Mouse (Mus musculus) embryo, embryonic 11.5 days (tissue): Measurements from ENCODE around the gene Vmn2r57.
"Not testable (repeated sequence)": the region's sequence is repeated elsewhere in the genome, so short reads cannot be mapped to it uniquely, and the experiment has no call there.

Source experiments
- DNase-seq: peaks from one replicate; pipeline ENCODE4 v3.0.0-alpha.2; 2012; ENCODE audit warnings: low read depth, low spot score

The Vmn2r57 gene

GRCm38 (mm10) chr7:41448596-41448995, at the start of gene Vmn2r57:
Vmn2r57 (minus strand) TSS chr7:41448696.
- DNase-seq: not testable (repeated sequence)

DNA sequence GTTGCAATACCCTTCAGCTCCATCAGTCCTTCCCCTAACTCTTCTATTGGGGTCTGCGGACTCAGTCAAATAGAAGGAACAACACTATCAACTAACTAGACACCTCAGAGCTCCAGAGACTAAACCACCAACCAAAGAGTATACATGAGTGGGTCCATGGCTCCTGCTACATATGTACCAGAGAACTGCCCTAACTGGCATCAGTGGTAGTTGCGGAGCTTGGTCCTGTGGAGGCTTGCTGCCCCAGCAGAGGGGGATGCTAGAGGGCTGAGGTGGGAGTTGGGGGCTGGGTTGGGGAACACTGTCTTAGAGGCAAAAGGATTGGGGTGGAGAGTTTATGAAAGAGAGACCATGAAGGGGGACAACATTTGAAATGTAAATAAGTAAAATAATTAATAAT, 49.4 kb upstream of the Vmn2r57 start:
- DNase-seq: no peak

GRCm38 (mm10) chr7:41451864-41452263, 3.4 kb upstream of the Vmn2r57 start:
- DNase-seq: no peak

DNA sequence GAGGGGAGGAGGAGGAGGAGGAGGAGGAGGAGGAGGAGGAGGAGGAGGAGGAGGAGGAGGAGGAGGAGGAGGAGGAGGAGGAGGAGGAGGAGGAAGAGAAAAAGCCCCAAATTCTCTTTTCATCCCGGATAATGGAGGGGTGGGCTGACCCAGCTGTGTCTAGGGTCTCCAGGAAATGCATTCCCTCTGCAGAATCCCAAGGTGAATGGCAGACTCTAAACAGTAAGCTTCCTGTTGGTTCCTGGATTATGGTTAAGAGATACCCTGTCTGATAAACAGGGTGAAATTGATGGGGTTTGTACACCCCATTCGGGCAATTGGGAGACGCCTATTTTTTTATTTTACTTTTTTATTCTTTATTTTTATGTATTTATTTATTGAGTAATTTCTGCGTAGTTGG, 54.4 kb downstream of the Vmn2r57 start:
- DNase-seq: no peak

- peak; percentile 82 for DNase-seq
These were observed 55.2 kb downstream of the Vmn2r57 start, which contains the start of gene AI987944 for GRCm38 (mm10) chr7:41393048-41393971. AI987944 (minus strand) TSS chr7:41393379.
